Mouse (Mus musculus) E14TG2a.4 (cell line): Measurements from ENCODE around the gene Pdk2.

Experiments used
- CTCF ChIP-seq: conservative IDR thresholded peaks from 2 replicates; pipeline ENCODE4 v1.5.1; 2014; ENCODE audit warnings: low read length
- NANOG ChIP-seq: IDR thresholded peaks from 2 replicates; pipeline ENCODE4 v1.6.1; 2014; ENCODE audit warnings: borderline replicate concordance, low read length, mixed read lengths

DNA sequence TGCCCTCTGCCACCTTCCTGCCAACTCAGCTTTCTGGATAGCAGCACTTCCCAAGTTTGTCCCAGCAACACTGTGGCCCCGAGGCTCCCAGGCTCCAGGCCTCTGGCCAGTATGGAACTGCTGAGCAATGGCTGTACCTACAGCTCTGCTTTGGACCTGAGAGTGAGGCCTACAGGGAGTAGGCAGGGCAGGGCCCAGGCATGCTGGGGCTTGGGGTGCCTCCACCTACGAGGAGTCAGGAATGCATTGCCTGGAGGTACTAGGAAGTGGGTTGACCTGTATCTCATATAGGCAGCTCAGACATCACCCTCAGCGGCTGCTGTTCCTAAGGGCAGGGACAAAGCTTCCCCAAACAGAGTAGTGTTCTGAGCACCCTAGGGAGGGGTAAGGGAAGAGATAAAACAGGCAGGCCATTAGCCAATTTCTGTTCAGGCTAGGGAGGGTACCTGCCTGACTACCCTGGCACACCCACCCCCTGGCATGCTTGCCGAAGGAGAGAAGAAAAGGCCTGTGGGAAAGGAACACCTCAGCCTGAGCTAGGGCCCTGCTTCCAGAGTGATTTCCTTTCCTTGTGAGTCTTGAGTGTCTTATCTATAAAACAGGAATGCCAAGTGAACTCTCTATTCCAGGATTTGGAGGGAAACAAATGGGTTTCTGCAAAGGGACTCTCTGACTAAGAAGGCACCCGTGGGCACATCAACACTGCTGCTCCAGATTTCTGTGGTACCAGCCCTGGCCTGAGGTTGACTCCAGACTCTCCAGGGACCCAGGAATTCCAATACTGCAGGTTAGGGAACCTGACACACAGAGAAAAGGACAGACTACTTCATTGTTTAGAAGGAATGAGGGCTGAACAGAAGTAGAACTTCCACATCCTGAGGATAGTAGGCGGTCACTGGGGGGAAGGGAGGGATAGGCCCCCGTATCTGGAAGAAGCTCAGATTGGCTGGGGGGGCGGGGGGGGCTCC lies 29.3 kb upstream of the Pdk2 start:
- TF ChIP-seq CTCF (no peak), NANOG (no peak)
